In genomic region chr17:56030919-56031318, GRCm38 (mm10) we compare ENCODE assay signal across 8 mouse cellular contexts. TPM values are rescaled to one million over a fixed set of nuclear protein-coding genes. Genes with fewer than 3 reads are reported as not detected.
DNase-seq lines count a peak whose midpoint lies in the region; ATAC-seq and TF ChIP-seq lines count a peak whose summit lies in the region.

No protein-coding gene starts in this region.

- peaks cover 2% of the 10 kb centered on the region; the same call in 1 of the 2 replicates for H3K4me1 ChIP-seq in forebrain, postnatal 0 days (ENCODE audit: insufficient read depth)
- H3K4me1 ChIP-seq in forebrain, embryonic 12.5 days: peaks cover 31% of the 10 kb centered on the region
- H3K4me1 ChIP-seq in stomach, postnatal 0 days (replicated peaks; ENCODE audit: control insufficient read depth, insufficient read depth): peaks cover 8% of the 10 kb centered on the region
- peaks cover 6% of the 10 kb centered on the region for H3K4me1 ChIP-seq in forebrain, embryonic 11.5 days (replicated peaks; ENCODE audit: control insufficient read depth, insufficient read depth, low read length)

- H3K27ac ChIP-seq in forebrain, postnatal 0 days (ENCODE audit: low read depth, low read length): no peak overlapping the region
- H3K27ac ChIP-seq in forebrain, embryonic 12.5 days: no peak overlapping the region
- H3K27ac ChIP-seq in stomach, postnatal 0 days (replicated peaks): no peak overlapping the region
- no peak overlapping the region for H3K27ac ChIP-seq in forebrain, embryonic 11.5 days (ENCODE audit: low read depth, low read length)

- peaks cover 12% of the 10 kb centered on the region for H3K36me3 ChIP-seq in forebrain, postnatal 0 days (ENCODE audit: insufficient read depth)
- peaks cover 59% of the 10 kb centered on the region for H3K36me3 ChIP-seq in forebrain, embryonic 12.5 days (replicated peaks)
- H3K36me3 ChIP-seq in stomach, postnatal 0 days (ENCODE audit: control insufficient read depth, insufficient read depth, low read length): peaks cover 2% of the 10 kb centered on the region; the same call in 1 of the 2 replicates
- H3K36me3 ChIP-seq in forebrain, embryonic 11.5 days (ENCODE audit: control insufficient read depth, insufficient read depth, low read length): peaks cover 2% of the 10 kb centered on the region; the same call in 1 of the 2 replicates

- WGBS in forebrain, postnatal 0 days: 61% methylated on average over 5 of the region's 5 CpGs
- WGBS in forebrain, embryonic 12.5 days: 83% methylated on average over 5 of the region's 5 CpGs
- WGBS in stomach, postnatal 0 days: 59% methylated on average over 5 of the region's 5 CpGs
- 81% methylated on average over 5 of the region's 5 CpGs for WGBS in forebrain, embryonic 11.5 days

- no peak for TF ChIP-seq EP300 in stomach, postnatal 0 days (optimal IDR thresholded peaks at IDR 0.05)

- no peak overlapping the region for H3K4me2 ChIP-seq in forebrain, postnatal 0 days (ENCODE audit: low read depth)
- no peak overlapping the region for H3K4me2 ChIP-seq in forebrain, embryonic 12.5 days
- H3K4me2 ChIP-seq in stomach, postnatal 0 days (replicated peaks; ENCODE audit: low read depth): no peak overlapping the region
- H3K4me2 ChIP-seq in forebrain, embryonic 11.5 days (ENCODE audit: low read depth, low read length, severe bottlenecking): no peak overlapping the region

- no peaks in the 10 kb centered on the region for H3K27me3 ChIP-seq in forebrain, postnatal 0 days (ENCODE audit: insufficient read depth, low read length)
- no peaks in the 10 kb centered on the region for H3K27me3 ChIP-seq in forebrain, embryonic 12.5 days
- no peaks in the 10 kb centered on the region for H3K27me3 ChIP-seq in stomach, postnatal 0 days (ENCODE audit: control insufficient read depth, insufficient read depth, low read length)
- H3K27me3 ChIP-seq in forebrain, embryonic 11.5 days (ENCODE audit: control insufficient read depth, insufficient read depth, low read length): no peaks in the 10 kb centered on the region

- no peak for ATAC-seq in forebrain, postnatal 0 days
- no peak for ATAC-seq in forebrain, embryonic 12.5 days (ENCODE audit: low FRiP score)
- peak; percentile 88 for ATAC-seq in common myeloid progenitor, adult 5-6 weeks (replicated peaks; ENCODE audit: low read depth, poor library complexity, severe bottlenecking)
- ATAC-seq in stomach, postnatal 0 days (ENCODE audit: low FRiP score, low TSS enrichment): no peak
- no peak for ATAC-seq in forebrain, embryonic 11.5 days (replicated peaks; ENCODE audit: low FRiP score)
- no peak for ATAC-seq in frontal cortex, adult (ENCODE audit: low TSS enrichment)

- H3K9me3 ChIP-seq in forebrain, postnatal 0 days (ENCODE audit: low read length): no peaks in the 10 kb centered on the region
- H3K9me3 ChIP-seq in forebrain, embryonic 12.5 days: no peaks in the 10 kb centered on the region
- no peaks in the 10 kb centered on the region for H3K9me3 ChIP-seq in stomach, postnatal 0 days (ENCODE audit: control insufficient read depth, low read length)
- H3K9me3 ChIP-seq in forebrain, embryonic 11.5 days (ENCODE audit: control insufficient read depth, low read length): no peaks in the 10 kb centered on the region

- H3K4me3 ChIP-seq in forebrain, postnatal 0 days (ENCODE audit: low read depth, low read length): no peak overlapping the region
- H3K4me3 ChIP-seq in forebrain, embryonic 12.5 days (replicated peaks): no peak overlapping the region
- no peak overlapping the region for H3K4me3 ChIP-seq in stomach, postnatal 0 days (ENCODE audit: low read depth, low read length)
- H3K4me3 ChIP-seq in forebrain, embryonic 11.5 days (ENCODE audit: low read depth, low read length): no peak overlapping the region

- no peak for DNase-seq in forebrain, postnatal 0 days
- DNase-seq in 3T3-L1 (ENCODE audit: low read depth, low spot score): peak; percentile 87
- DNase-seq in kidney, postnatal 36 days: peak; percentile 77 to 79
- no peak for DNase-seq in stomach, postnatal 0 days (ENCODE audit: low spot score)
- no peak for DNase-seq in forebrain, embryonic 11.5 days (ENCODE audit: low spot score)

- TF ChIP-seq CTCF in forebrain, postnatal 0 days (IDR thresholded peaks at IDR 0.05; ENCODE audit: low read depth): 0 out of 2 replicates have a peak, but pooled peaks have one; percentile 9
- TF ChIP-seq CTCF in stomach, postnatal 0 days (IDR thresholded peaks at IDR 0.05; ENCODE audit: low read depth): peak; percentile 40

- H3K9ac ChIP-seq in forebrain, postnatal 0 days: no peak overlapping the region
- H3K9ac ChIP-seq in forebrain, embryonic 12.5 days: no peak overlapping the region
- no peak overlapping the region for H3K9ac ChIP-seq in stomach, postnatal 0 days (ENCODE audit: low read length)
- H3K9ac ChIP-seq in forebrain, embryonic 11.5 days (ENCODE audit: low read length): no peak overlapping the region

RNA-seq across cellular contexts. Expression of gene Sh3gl1, which starts 5.5 kb away (rescaled TPM):
- total RNA-seq in forebrain, postnatal 0 days (2014; rRNA removed): 65.1 and 74.5 TPM in 2 replicates
- polyA plus RNA-seq in forebrain, postnatal 0 days (2015; fragmentation: Nextera tagmentation; extraction: Ambion mirVana): 93.2 and 99.0 TPM in 2 replicates
- polyA plus RNA-seq in forebrain, embryonic 12.5 days (2016; fragmentation: Nextera tagmentation; extraction: Ambion mirVana): 130 and 135 TPM in 2 replicates
- total RNA-seq in common myeloid progenitor, adult 5-6 weeks (2017): 27.9 and 30.1 TPM in 2 replicates
- 100 and 101 TPM in 2 replicates for polyA plus RNA-seq in stomach, postnatal 0 days (2015; fragmentation: Nextera tagmentation; extraction: Ambion mirVana)
- polyA plus RNA-seq in forebrain, embryonic 11.5 days (2014; fragmentation: Nextera tagmentation; extraction: Ambion mirVana): 129 and 133 TPM in 2 replicates

RNA-seq across cellular contexts. Expression of gene Chaf1a, which starts 9.3 kb away (rescaled TPM):
- 4.7 and 5.9 TPM in 2 replicates for total RNA-seq in forebrain, postnatal 0 days (2014; rRNA removed)
- polyA plus RNA-seq in forebrain, postnatal 0 days (2015; fragmentation: Nextera tagmentation; extraction: Ambion mirVana): 4.5 and 4.6 TPM in 2 replicates
- polyA plus RNA-seq in forebrain, embryonic 12.5 days (2016; fragmentation: Nextera tagmentation; extraction: Ambion mirVana): 39.1 and 43.4 TPM in 2 replicates
- total RNA-seq in common myeloid progenitor, adult 5-6 weeks (2017): 33.6 and 35.6 TPM in 2 replicates
- polyA plus RNA-seq in stomach, postnatal 0 days (2015; fragmentation: Nextera tagmentation; extraction: Ambion mirVana): 4.5 and 5.0 TPM in 2 replicates
- 38.0 and 38.6 TPM in 2 replicates for polyA plus RNA-seq in forebrain, embryonic 11.5 days (2014; fragmentation: Nextera tagmentation; extraction: Ambion mirVana)

RNA-seq across cellular contexts. Expression of gene Mpnd, which starts 25.4 kb away (rescaled TPM):
- total RNA-seq in forebrain, postnatal 0 days (2014; rRNA removed): 155 and 159 TPM in 2 replicates
- 99.0 and 110 TPM in 2 replicates for polyA plus RNA-seq in forebrain, postnatal 0 days (2015; fragmentation: Nextera tagmentation; extraction: Ambion mirVana)
- 184 and 186 TPM in 2 replicates for polyA plus RNA-seq in forebrain, embryonic 12.5 days (2016; fragmentation: Nextera tagmentation; extraction: Ambion mirVana)
- 33.4 and 70.7 TPM in 2 replicates for total RNA-seq in common myeloid progenitor, adult 5-6 weeks (2017)
- 28.9 and 34.9 TPM in 2 replicates for polyA plus RNA-seq in stomach, postnatal 0 days (2015; fragmentation: Nextera tagmentation; extraction: Ambion mirVana)
- polyA plus RNA-seq in forebrain, embryonic 11.5 days (2014; fragmentation: Nextera tagmentation; extraction: Ambion mirVana): 164 and 191 TPM in 2 replicates

RNA-seq across cellular contexts. Expression of gene Stap2, which starts 25.5 kb away (rescaled TPM):
- total RNA-seq in forebrain, postnatal 0 days (2014; rRNA removed): 2.2 and 4.5 TPM in 2 replicates
- 4.0 and 4.3 TPM in 2 replicates for polyA plus RNA-seq in forebrain, postnatal 0 days (2015; fragmentation: Nextera tagmentation; extraction: Ambion mirVana)
- 4.2 and 4.6 TPM in 2 replicates for polyA plus RNA-seq in forebrain, embryonic 12.5 days (2016; fragmentation: Nextera tagmentation; extraction: Ambion mirVana)
- 0.53 TPM in 1 of 2 replicates, not detected in the other for total RNA-seq in common myeloid progenitor, adult 5-6 weeks (2017)
- polyA plus RNA-seq in stomach, postnatal 0 days (2015; fragmentation: Nextera tagmentation; extraction: Ambion mirVana): 44.2 and 50.6 TPM in 2 replicates
- polyA plus RNA-seq in forebrain, embryonic 11.5 days (2014; fragmentation: Nextera tagmentation; extraction: Ambion mirVana): 5.3 and 6.4 TPM in 2 replicates

RNA-seq across cellular contexts. Expression of gene Ubxn6, which starts 43.9 kb away (rescaled TPM):
- total RNA-seq in forebrain, postnatal 0 days (2014; rRNA removed): 90.3 and 109 TPM in 2 replicates
- polyA plus RNA-seq in forebrain, postnatal 0 days (2015; fragmentation: Nextera tagmentation; extraction: Ambion mirVana): 88.1 and 88.6 TPM in 2 replicates
- 49.7 and 50.8 TPM in 2 replicates for polyA plus RNA-seq in forebrain, embryonic 12.5 days (2016; fragmentation: Nextera tagmentation; extraction: Ambion mirVana)
- total RNA-seq in common myeloid progenitor, adult 5-6 weeks (2017): 20.0 and 28.2 TPM in 2 replicates
- polyA plus RNA-seq in stomach, postnatal 0 days (2015; fragmentation: Nextera tagmentation; extraction: Ambion mirVana): 43.0 and 45.1 TPM in 2 replicates
- 39.0 and 43.2 TPM in 2 replicates for polyA plus RNA-seq in forebrain, embryonic 11.5 days (2014; fragmentation: Nextera tagmentation; extraction: Ambion mirVana)

Comparison
In these comparisons a context has a peak if more than half of its experiments do, and no peak if none do; other contexts are left out.
1. DNase-seq: peak in 3T3-L1 (single experiment) and kidney, postnatal 36 days (2 of 2); none in forebrain, postnatal 0 days (single experiment), stomach, postnatal 0 days (single experiment) and forebrain, embryonic 11.5 days (single experiment).